Mouse (Mus musculus) mouse trophoblast stem cell (cell line): ENCODE measurements around the gene Fam49a.

Source experiments
- in situ Hi-C, 2 experiments: fragments of 300-500 bp; cut with MseI, MboI; formaldehyde crosslinking; loops; 2 replicates in 1 of 2; 3 replicates in 1 of 2; pipeline ENCODE4 v1.15.1; 2025

The Fam49a gene

GRCm38 (mm10) chr12:12356463-12356862 lies 94.5 kb downstream of the Fam49a start:
- in situ Hi-C loops = no loop called here

- in situ Hi-C loops = no loop called here
Measured at GRCm38 (mm10) chr12:12356946-12357345, 95.0 kb downstream of the Fam49a start.

- in situ Hi-C loops = no loop called here
Measured at GRCm38 (mm10) chr12:12359923-12360322, 98.0 kb downstream of the Fam49a start.

DNA sequence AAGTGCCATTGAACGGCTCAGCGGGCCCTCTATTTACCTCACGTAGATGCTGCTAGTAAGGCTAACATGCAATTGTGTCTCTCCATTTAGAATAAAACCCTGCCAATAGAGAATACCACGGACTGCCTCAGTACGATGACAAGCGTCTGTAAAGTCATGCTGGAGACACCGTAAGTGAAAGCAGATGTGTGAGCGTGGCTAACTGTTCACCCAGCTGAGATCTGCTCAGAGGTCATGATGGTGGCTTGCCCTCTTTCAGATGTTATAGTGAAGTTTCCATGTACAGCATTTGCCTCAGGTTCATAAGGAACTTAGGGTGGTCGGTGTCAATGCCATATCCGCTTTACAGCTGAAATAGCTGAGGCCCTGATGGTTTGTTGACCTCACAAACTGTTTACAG lies 100.4 kb downstream of the Fam49a start:
- in situ Hi-C loops = no loop called here

GRCm38 (mm10) chr12:12364201-12364600 lies 102.3 kb downstream of the Fam49a start:
- in situ Hi-C loops = no loop called here

- in situ Hi-C loops = no loop called here
Measured at GRCm38 (mm10) chr12:12367423-12367822, 105.5 kb downstream of the Fam49a start.

DNA sequence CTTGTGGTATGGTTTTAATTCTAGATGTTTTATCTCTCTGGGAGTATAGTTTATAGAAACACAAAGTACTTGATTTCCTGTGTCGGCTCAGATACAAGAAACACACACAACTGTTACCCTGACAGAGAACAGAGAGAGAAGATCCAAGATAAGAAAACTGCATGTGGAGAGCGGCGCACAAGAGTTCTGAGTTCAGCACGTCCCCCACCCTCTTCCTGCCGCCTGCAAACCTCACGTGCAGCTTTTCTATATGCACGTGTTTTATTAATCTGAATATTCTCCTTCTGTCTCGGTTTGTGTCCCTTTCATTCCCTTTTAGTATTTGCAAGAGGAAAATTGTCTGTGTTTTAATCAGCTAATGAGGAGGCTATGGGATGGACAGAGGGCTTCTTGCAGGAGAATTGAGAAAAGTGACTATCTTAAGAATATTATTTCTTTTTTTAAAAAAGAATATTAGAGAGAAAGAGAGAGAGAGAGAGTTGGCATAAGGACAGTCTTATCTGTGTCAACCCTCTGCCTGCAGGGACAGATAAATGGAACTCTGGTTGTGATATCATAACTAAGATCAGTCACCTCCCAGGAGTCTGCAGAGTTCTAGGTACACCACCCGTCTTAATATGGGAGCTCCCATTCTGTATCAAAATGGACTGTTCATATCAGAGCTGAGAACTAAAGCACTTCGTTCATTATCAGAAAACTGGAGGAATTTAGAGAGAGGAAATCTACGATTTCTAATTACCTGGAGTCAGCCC lies 111.3 kb downstream of the Fam49a start:
- in situ Hi-C loops = no loop called here

DNA sequence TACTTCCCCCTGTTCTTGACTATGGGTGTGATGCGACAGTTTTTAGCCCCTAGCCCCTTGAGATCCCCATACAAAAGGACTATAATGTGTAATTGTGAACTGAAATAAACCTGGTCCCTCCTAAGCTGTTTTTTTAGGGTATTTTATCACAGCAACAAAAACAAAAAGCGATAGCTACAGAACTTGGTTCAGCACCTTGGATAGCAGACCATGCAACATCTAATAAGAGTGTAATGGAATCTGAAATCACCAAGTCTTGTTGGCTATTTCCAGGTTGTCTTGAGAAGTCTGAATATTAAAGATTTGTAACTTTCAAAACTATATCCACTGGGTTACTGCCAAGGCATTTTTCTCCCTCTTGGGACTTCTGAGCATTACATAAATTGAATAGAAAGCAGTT lies 117.1 kb downstream of the Fam49a start:
- in situ Hi-C loops = no loop called here

GRCm38 (mm10) chr12:12389271-12389670 lies 127.3 kb downstream of the Fam49a start:
- in situ Hi-C loops = no loop called here

GRCm38 (mm10) chr12:12396224-12396623 lies 134.3 kb downstream of the Fam49a start:
- in situ Hi-C loops = loop anchor here (5.0 kb wide), 1 partner anchor 74 kb away; no protein-coding TSS in a partner anchor

- in situ Hi-C loops = loop anchor here (25.0 kb wide), 1 partner anchor 536 kb away; the partner anchor contains the start of gene Mycn (in 2 of the 2)
Measured at GRCm38 (mm10) chr12:12401051-12401465, 139.1 kb downstream of the Fam49a start.

GRCm38 (mm10) chr12:12401504-12401903 lies 139.6 kb downstream of the Fam49a start:
- in situ Hi-C loops = loop anchor here (25.0 kb wide), 1 partner anchor 536 kb away; the partner anchor contains the start of gene Mycn (in 2 of the 2)

GRCm38 (mm10) chr12:12405491-12406110 lies 143.7 kb downstream of the Fam49a start:
- in situ Hi-C loops = loop anchor here (25.0 kb wide), 1 partner anchor 532 kb away; the partner anchor contains the start of gene Mycn (in 2 of the 2)

- in situ Hi-C loops = loop anchor here (25.0 kb wide), 1 partner anchor 528 kb away; the partner anchor contains the start of gene Mycn (in 2 of the 2)
Measured at GRCm38 (mm10) chr12:12409044-12409443, 147.1 kb downstream of the Fam49a start.

GRCm38 (mm10) chr12:12412674-12413073 lies 150.7 kb downstream of the Fam49a start:
- in situ Hi-C loops = loop anchor here (10.0 to 25.0 kb wide), 2 partner anchors 525 to 802 kb away; partner anchors contain the start of gene Mycn (in 2 of the 2)

GRCm38 (mm10) chr12:12420423-12420822 lies 158.5 kb downstream of the Fam49a start:
- in situ Hi-C loops = loop anchor here (10.0 to 25.0 kb wide), 2 partner anchors 517 to 794 kb away; partner anchors contain the start of gene Mycn (in 2 of the 2)

GRCm38 (mm10) chr12:12420841-12421579 lies 159.1 kb downstream of the Fam49a start:
- in situ Hi-C loops = loop anchor here (10.0 to 25.0 kb wide), 2 partner anchors 516 to 794 kb away; partner anchors contain the start of gene Mycn (in 2 of the 2)

DNA sequence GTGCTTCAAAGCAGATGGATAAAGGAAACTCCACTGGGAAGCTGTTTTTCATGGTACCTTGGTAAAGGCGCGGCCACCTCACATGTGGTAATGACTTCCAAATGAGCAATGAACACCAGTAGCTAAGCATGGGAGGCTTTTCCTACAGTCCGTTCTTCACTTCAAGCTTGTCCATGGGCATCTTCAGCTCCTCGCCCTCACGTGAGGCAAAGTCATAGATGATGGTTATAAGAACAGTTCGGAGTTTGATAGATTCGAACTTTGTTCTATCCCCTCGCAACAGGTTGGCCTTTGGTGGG lies 159.6 kb downstream of the Fam49a start:
- in situ Hi-C loops = loop anchor here (10.0 to 25.0 kb wide), 2 partner anchors 516 to 793 kb away; partner anchors contain the start of gene Mycn (in 2 of the 2)

- in situ Hi-C loops = loop anchor here in 1 of 2 experiments (10.0 kb wide), 1 partner anchor 790 kb away; no protein-coding TSS in a partner anchor
Measured at GRCm38 (mm10) chr12:12425188-12425587, 163.2 kb downstream of the Fam49a start.

DNA sequence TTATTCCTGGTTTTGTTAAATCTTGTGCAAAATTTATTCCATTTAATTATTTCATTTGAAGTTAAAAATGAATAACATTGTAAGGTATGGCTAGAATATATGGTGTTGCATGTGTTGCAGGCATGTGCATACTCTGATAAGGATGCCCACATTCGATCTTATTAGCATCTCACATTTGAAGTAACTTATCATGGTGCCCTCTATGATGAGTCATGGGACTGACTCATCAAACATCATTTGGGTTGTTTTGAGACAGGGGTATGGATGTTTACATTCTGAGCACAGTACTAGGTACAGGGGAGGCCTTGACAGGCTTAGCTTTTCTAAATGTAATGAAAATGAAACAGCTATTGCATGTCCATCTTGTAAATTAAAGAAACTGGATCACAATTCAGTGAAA lies 165.3 kb downstream of the Fam49a start:
- in situ Hi-C loops = loop anchor here in 1 of 2 experiments (10.0 kb wide), 1 partner anchor 788 kb away; no protein-coding TSS in a partner anchor

DNA sequence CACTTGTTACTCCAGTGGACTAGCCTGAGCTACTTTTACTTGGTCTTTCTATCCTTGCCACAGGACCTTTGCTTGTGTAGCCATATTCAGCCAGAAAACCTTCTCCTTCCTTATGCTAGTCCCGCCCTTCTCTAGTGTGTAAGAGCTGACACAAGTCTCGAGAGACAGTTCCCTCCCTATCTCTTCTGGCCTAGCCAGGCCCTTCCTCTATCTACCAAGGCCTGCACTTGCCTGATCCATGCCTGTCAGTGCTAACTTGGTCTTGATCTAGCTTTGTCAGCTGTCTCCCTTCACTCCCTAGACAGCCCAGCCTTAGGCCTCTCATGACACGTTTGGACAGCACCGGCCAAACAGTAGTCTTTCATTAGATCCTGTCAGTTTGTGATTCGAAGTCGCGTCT lies 166.9 kb downstream of the Fam49a start:
- in situ Hi-C loops = loop anchor here in 1 of 2 experiments (10.0 kb wide), 1 partner anchor 786 kb away; no protein-coding TSS in a partner anchor
